Mouse (Mus musculus): ENCODE measurements around the gene Stat4.

The Stat4 gene

GRCm38 (mm10) chr1:51986848-51987247 lies at the start of gene Stat4:
Stat4 (plus strand) TSS chr1:51987148.
- DNase-seq (ENCODE audit: low spot score) = no peak

GRCm38 (mm10) chr1:51938357-51938756 lies 48.6 kb upstream of the Stat4 start:
- no peak for DNase-seq (ENCODE audit: low spot score)

- peak; percentile 63 for DNase-seq (ENCODE audit: low spot score)
Measured at GRCm38 (mm10) chr1:51944755-51945154, 42.2 kb upstream of the Stat4 start.

- no peak for DNase-seq (ENCODE audit: low spot score)
Measured at GRCm38 (mm10) chr1:51947116-51947515, 39.8 kb upstream of the Stat4 start.

- no peak for DNase-seq (ENCODE audit: low spot score)
Measured at GRCm38 (mm10) chr1:51964647-51965046, 22.3 kb upstream of the Stat4 start.

GRCm38 (mm10) chr1:51968994-51969393 lies 18.0 kb upstream of the Stat4 start:
- no peak for DNase-seq (ENCODE audit: low spot score)

- no peak for DNase-seq (ENCODE audit: low spot score)
Measured at GRCm38 (mm10) chr1:51970182-51970581, 16.8 kb upstream of the Stat4 start.

GRCm38 (mm10) chr1:51975589-51975988 lies 11.4 kb upstream of the Stat4 start:
- DNase-seq (ENCODE audit: low spot score) = no peak

GRCm38 (mm10) chr1:51979048-51979447 lies 7.9 kb upstream of the Stat4 start:
- no peak for DNase-seq (ENCODE audit: low spot score)

GRCm38 (mm10) chr1:51991983-51992609 lies 5.1 kb downstream of the Stat4 start:
- DNase-seq (ENCODE audit: low spot score) = no peak

- no peak for DNase-seq (ENCODE audit: low spot score)
Measured at GRCm38 (mm10) chr1:51996056-51996455, 9.1 kb downstream of the Stat4 start.

- DNase-seq (ENCODE audit: low spot score) = peak; percentile 46
Measured at GRCm38 (mm10) chr1:51996751-51997659, 10.1 kb downstream of the Stat4 start.

GRCm38 (mm10) chr1:51998542-51998941 lies 11.6 kb downstream of the Stat4 start:
- peak; percentile 74 for DNase-seq (ENCODE audit: low spot score)

- peak; percentile 84 for DNase-seq (ENCODE audit: low spot score)
Measured at GRCm38 (mm10) chr1:52004096-52004495, 17.1 kb downstream of the Stat4 start.

GRCm38 (mm10) chr1:52008443-52008842 lies 21.5 kb downstream of the Stat4 start:
- no peak for DNase-seq (ENCODE audit: low spot score)

- no peak for DNase-seq (ENCODE audit: low spot score)
Measured at GRCm38 (mm10) chr1:52008947-52009346, 22.0 kb downstream of the Stat4 start.

GRCm38 (mm10) chr1:52010741-52011140 lies 23.8 kb downstream of the Stat4 start:
- DNase-seq (ENCODE audit: low spot score) = no peak

- DNase-seq (ENCODE audit: low spot score) = no peak
Measured at GRCm38 (mm10) chr1:52011227-52011626, 24.3 kb downstream of the Stat4 start.

GRCm38 (mm10) chr1:52012231-52012630 lies 25.3 kb downstream of the Stat4 start:
- DNase-seq (ENCODE audit: low spot score) = no peak

- no peak for DNase-seq (ENCODE audit: low spot score)
Measured at GRCm38 (mm10) chr1:52012757-52013156, 25.8 kb downstream of the Stat4 start.

GRCm38 (mm10) chr1:52019621-52020020 lies 32.7 kb downstream of the Stat4 start:
- no peak for DNase-seq (ENCODE audit: low spot score)

GRCm38 (mm10) chr1:52021936-52022725 lies 35.2 kb downstream of the Stat4 start:
- DNase-seq (ENCODE audit: low spot score) = no peak

GRCm38 (mm10) chr1:52028686-52029085 lies 41.7 kb downstream of the Stat4 start:
- DNase-seq (ENCODE audit: low spot score) = no peak

All from testis, postnatal 10 days (tissue).